ENCODE assay signal across 19 mouse cellular contexts in genomic region chr10:128221533-128222286, GRCm38 (mm10). TPM values are rescaled to one million over a fixed set of nuclear protein-coding genes. Genes with fewer than 3 reads are reported as not detected.
A peak's percentile ranks its signal among the peaks of the same experiment; 100 is the strongest.
DNase-seq lines count a peak whose midpoint lies in the region; ATAC-seq and TF ChIP-seq lines count a peak whose summit lies in the region.
"Had no signal": no experiment of that assay in that cellular context is flagged by ENCODE, and none has a peak within 500 bp of the region (broad histone marks: within the 10 kb centered on the region; RNA-seq: fewer than 3 reads in every experiment).

No protein-coding gene starts in this region.

- no peaks in the 10 kb centered on the region for H3K79me2 ChIP-seq in MEL (ENCODE audit: control insufficient read depth, insufficient read depth, low read length, poor library complexity)

- WGBS in neural tube, embryonic 11.5 days = 58% methylated on average over 16 of the region's 16 CpGs
- 62% methylated on average over 16 of the region's 16 CpGs for WGBS in limb, embryonic 10.5 days

- DNase-seq in gastrocnemius, adult 2 months = no peak
- no peak for DNase-seq in gastrocnemius, postnatal 10 days
- no peak for DNase-seq in neural tube, embryonic 11.5 days (ENCODE audit: low spot score)
- no peak for DNase-seq in neural tube, embryonic 10.5 days (ENCODE audit: extremely low spot score, low spot score)
- no peak for DNase-seq in MEL (ENCODE audit: low read depth, low spot score)
- DNase-seq in layer of hippocampus, adult 18-20 months (ENCODE audit: low spot score in 2 of 2) = no peak
- DNase-seq in limb, embryonic 10.5 days (ENCODE audit: low spot score) = no peak
- DNase-seq: cerebellum, adult 9-11 months; kidney, adult 8-10 months; liver, postnatal 0 days had no signal

- intact Hi-C loops in gastrocnemius, adult 2 months (cut with DNase I) = no loop called here

- no peak for ATAC-seq in neural tube, embryonic 11.5 days (ENCODE audit: insufficient read depth, low FRiP score, low TSS enrichment)
- ATAC-seq: liver, postnatal 0 days; midbrain, embryonic 15.5 days had no signal

- TF ChIP-seq RAD21 in MEL (IDR thresholded peaks at IDR 0.05; ENCODE audit: low read depth, low read length) = no peak

- H3K4me2 ChIP-seq in neural tube, embryonic 11.5 days (ENCODE audit: low read depth) = no peak overlapping the region
- H3K4me2 ChIP-seq: hindbrain, embryonic 15.5 days; limb, embryonic 12.5 days; midbrain, embryonic 15.5 days; neural tube, embryonic 13.5 days; stomach, embryonic 15.5 days had no signal

- no peak overlapping the region for H3K27ac ChIP-seq in gastrocnemius, adult 2 months
- no peak overlapping the region for H3K27ac ChIP-seq in neural tube, embryonic 11.5 days (ENCODE audit: low read depth, low read length)
- no peak overlapping the region for H3K27ac ChIP-seq in MEL (ENCODE audit: control insufficient read depth, low read depth, low read length)
- H3K27ac ChIP-seq in limb, embryonic 10.5 days = no peak overlapping the region
- H3K27ac ChIP-seq: hindbrain, embryonic 15.5 days; limb, embryonic 12.5 days; midbrain, embryonic 15.5 days; neural tube, embryonic 13.5 days; stomach, embryonic 15.5 days had no signal

- no peaks in the 10 kb centered on the region for H3K27me3 ChIP-seq in neural tube, embryonic 11.5 days (ENCODE audit: control insufficient read depth, insufficient read depth, low read length)
- H3K27me3 ChIP-seq in MEL (ENCODE audit: control insufficient read depth in 1 of 2, insufficient read depth in 2 of 2, low read length in 2 of 2) = no peaks in the 10 kb centered on the region
- no peaks in the 10 kb centered on the region for H3K27me3 ChIP-seq in limb, embryonic 10.5 days (ENCODE audit: low read depth, poor library complexity, severe bottlenecking)
- H3K27me3 ChIP-seq: hindbrain, embryonic 15.5 days; midbrain, embryonic 15.5 days; neural tube, embryonic 13.5 days; stomach, embryonic 15.5 days had no signal

- TF ChIP-seq POLR2A in MEL (IDR thresholded peaks at IDR 0.05; ENCODE audit: control insufficient read depth in 1 of 2, insufficient read depth in 1 of 2, low read depth in 1 of 2, low read length in 2 of 2, poor library complexity in 1 of 2) = no peak

- no peaks in the 10 kb centered on the region for H3K36me3 ChIP-seq in neural tube, embryonic 11.5 days (ENCODE audit: control insufficient read depth, insufficient read depth, low read length)
- peaks cover 0 to 10% of the 10 kb centered on the region in 2 experiments; a peak in 2 of 4 replicates for H3K36me3 ChIP-seq in MEL (ENCODE audit: control insufficient read depth in 1 of 2, insufficient read depth in 2 of 2, low read length in 2 of 2)
- H3K36me3 ChIP-seq in limb, embryonic 10.5 days = no peaks in the 10 kb centered on the region
- H3K36me3 ChIP-seq: hindbrain, embryonic 15.5 days; limb, embryonic 12.5 days; midbrain, embryonic 15.5 days; neural tube, embryonic 13.5 days; stomach, embryonic 15.5 days had no signal

- no peaks in the 10 kb centered on the region for H3K4me1 ChIP-seq in neural tube, embryonic 11.5 days (ENCODE audit: control insufficient read depth, insufficient read depth, low read length)
- H3K4me1 ChIP-seq in MEL (ENCODE audit: control insufficient read depth in 1 of 2, insufficient read depth in 2 of 2, low read length in 2 of 2) = peaks cover 4 to 18% of the 10 kb centered on the region in 2 experiments
- H3K4me1 ChIP-seq in limb, embryonic 10.5 days = peaks cover 26% of the 10 kb centered on the region
- H3K4me1 ChIP-seq: hindbrain, embryonic 15.5 days; midbrain, embryonic 15.5 days; neural tube, embryonic 13.5 days had no signal

- TF ChIP-seq CTCF in gastrocnemius, adult 2 months (IDR thresholded peaks at IDR 0.05) = peak; percentile 24; the same call in 1 of the 2 replicates
- TF ChIP-seq CTCF in MEL (IDR thresholded peaks at IDR 0.05 in 2 of 3, conservative IDR thresholded peaks at IDR 0.05 in 1 of 3; ENCODE audit: control insufficient read depth in 1 of 3, insufficient read depth in 1 of 3, low read depth in 2 of 3, low read length in 3 of 3, poor library complexity in 1 of 3, severe bottlenecking in 1 of 3) = peak in 2 of 3 experiments; percentile 13 to 16; a peak in 1 of 6 replicates

- no peaks in the 10 kb centered on the region for H3K9me3 ChIP-seq in neural tube, embryonic 11.5 days (ENCODE audit: control insufficient read depth, low read length)
- H3K9me3 ChIP-seq in MEL (replicated peaks; ENCODE audit: insufficient read depth, low read length) = no peaks in the 10 kb centered on the region
- H3K9me3 ChIP-seq in limb, embryonic 10.5 days (replicated peaks) = no peaks in the 10 kb centered on the region
- H3K9me3 ChIP-seq: hindbrain, embryonic 15.5 days; limb, embryonic 12.5 days; midbrain, embryonic 15.5 days; neural tube, embryonic 13.5 days; stomach, embryonic 15.5 days had no signal

- no peak for TF ChIP-seq EP300 in MEL (IDR thresholded peaks at IDR 0.05; ENCODE audit: low read depth in 1 of 2, low read length in 2 of 2)

- H3K4me3 ChIP-seq in gastrocnemius, adult 2 months = no peak overlapping the region
- no peak overlapping the region for H3K4me3 ChIP-seq in neural tube, embryonic 11.5 days (ENCODE audit: low read depth, low read length)
- no peak overlapping the region for H3K4me3 ChIP-seq in MEL (ENCODE audit: control insufficient read depth in 1 of 2, insufficient read depth in 1 of 2, low read depth in 2 of 2, low read length in 2 of 2)
- H3K4me3 ChIP-seq in limb, embryonic 10.5 days = no peak overlapping the region
- H3K4me3 ChIP-seq: hindbrain, embryonic 15.5 days; limb, embryonic 12.5 days; midbrain, embryonic 15.5 days; neural tube, embryonic 13.5 days; stomach, embryonic 15.5 days had no signal

- 0 out of 2 replicates have a peak overlapping the region, but pooled peaks have one; percentile 22 for H3K9ac ChIP-seq in neural tube, embryonic 11.5 days (ENCODE audit: low read length)
- H3K9ac ChIP-seq in MEL (ENCODE audit: control insufficient read depth, low read depth, low read length, poor library complexity, severe bottlenecking) = no peak overlapping the region
- H3K9ac ChIP-seq: hindbrain, embryonic 15.5 days; limb, embryonic 12.5 days; liver, postnatal 0 days; midbrain, embryonic 15.5 days; neural tube, embryonic 13.5 days; stomach, embryonic 15.5 days had no signal

TF ChIP-seq in MEL, 35 proteins besides CTCF, POLR2A, EP300 and RAD21:
- TF ChIP-seq RCOR1 (IDR thresholded peaks at IDR 0.05; ENCODE audit: low read depth, low read length) (no peak), HCFC1 (IDR thresholded peaks at IDR 0.05; ENCODE audit: low read depth, low read length) (no peak), SMC3 (IDR thresholded peaks at IDR 0.05; ENCODE audit: low read depth, low read length) (peak; percentile 9; the same call in 1 of the 2 replicates), ZNF384 (IDR thresholded peaks at IDR 0.05; ENCODE audit: low read depth, low read length) (peak; percentile 67)

RNA-seq across cellular contexts. Expression of gene Mip, which starts 3.9 kb away (rescaled TPM):
- total RNA-seq in gastrocnemius, adult 2 months (2021) = not detected
- not detected for total RNA-seq in gastrocnemius, postnatal 10 days (2021)
- not detected in 2 replicates for polyA plus RNA-seq in neural tube, embryonic 11.5 days (2014; fragmentation: Nextera tagmentation; extraction: Ambion mirVana)
- not detected in 2 replicates for total RNA-seq in MEL (2012; rRNA removed)
- polyA plus RNA-seq in MEL (2012; ENCODE audit: insufficient read depth in 1 of 2, insufficient read length in 2 of 2, low read depth in 1 of 2, low replicate concordance in 2 of 2, missing spikeins in 1 of 2) = under 1 TPM in 1 of 2 experiments, not detected in 1; 0.04 TPM
- total RNA-seq in layer of hippocampus, adult 18-20 months (2021) = not detected
- 0.08 and 0.33 TPM in 2 replicates for polyA plus RNA-seq in limb, embryonic 10.5 days (2016; fragmentation: Nextera tagmentation; extraction: Ambion mirVana)
- total RNA-seq: gastrocnemius, postnatal 4 days; layer of hippocampus, postnatal 25 days had no signal
- polyA plus RNA-seq: embryonic facial prominence, embryonic 11.5 days; heart, embryonic 16.5 days; hindbrain, embryonic 15.5 days; liver, postnatal 0 days; neural tube, embryonic 13.5 days; stomach, embryonic 15.5 days had no signal

RNA-seq across cellular contexts. Expression of gene Spryd4, which starts 10.1 kb away (rescaled TPM):
- total RNA-seq in gastrocnemius, adult 2 months (2021) = 10 to 100 TPM; 29.5 to 36.4 TPM
- total RNA-seq in gastrocnemius, postnatal 10 days (2021) = 10 to 100 TPM; 36.9 to 37.7 TPM
- 26.2 and 28.0 TPM in 2 replicates for polyA plus RNA-seq in neural tube, embryonic 11.5 days (2014; fragmentation: Nextera tagmentation; extraction: Ambion mirVana)
- total RNA-seq in MEL (2012; rRNA removed) = 13.8 and 17.2 TPM in 2 replicates
- 10 to 100 TPM in 1 of 2 experiments, not detected in 1; 19.6 TPM for polyA plus RNA-seq in MEL (2012; ENCODE audit: insufficient read depth in 1 of 2, insufficient read length in 2 of 2, low read depth in 1 of 2, low replicate concordance in 2 of 2, missing spikeins in 1 of 2)
- 10 to 100 TPM; 10.1 to 10.2 TPM for total RNA-seq in layer of hippocampus, adult 18-20 months (2021)
- polyA plus RNA-seq in limb, embryonic 10.5 days (2016; fragmentation: Nextera tagmentation; extraction: Ambion mirVana) = 33.3 and 34.4 TPM in 2 replicates

RNA-seq across cellular contexts. Expression of gene Timeless, which starts 10.2 kb away (rescaled TPM):
- total RNA-seq in gastrocnemius, adult 2 months (2021) = 1 to 10 TPM; 1.8 to 2.5 TPM
- 1 to 10 TPM; 7.5 to 8.8 TPM for total RNA-seq in gastrocnemius, postnatal 10 days (2021)
- polyA plus RNA-seq in neural tube, embryonic 11.5 days (2014; fragmentation: Nextera tagmentation; extraction: Ambion mirVana) = 58.7 and 61.2 TPM in 2 replicates
- total RNA-seq in MEL (2012; rRNA removed) = 49.3 and 50.2 TPM in 2 replicates
- 100 to 1,000 TPM in 1 of 2 experiments, 10 to 100 TPM in 1; 89.8 to 627 TPM for polyA plus RNA-seq in MEL (2012; ENCODE audit: insufficient read depth in 1 of 2, insufficient read length in 2 of 2, low read depth in 1 of 2, low replicate concordance in 2 of 2, missing spikeins in 1 of 2)
- 1 to 10 TPM; 4.1 to 4.6 TPM for total RNA-seq in layer of hippocampus, adult 18-20 months (2021)
- polyA plus RNA-seq in limb, embryonic 10.5 days (2016; fragmentation: Nextera tagmentation; extraction: Ambion mirVana) = 127 and 135 TPM in 2 replicates

RNA-seq across cellular contexts. Expression of gene Gls2, which starts 27.5 kb away (rescaled TPM):
- total RNA-seq in gastrocnemius, adult 2 months (2021) = under 1 TPM; 0.59 to 0.67 TPM
- total RNA-seq in gastrocnemius, postnatal 10 days (2021) = 1 to 10 TPM; 1.1 to 1.4 TPM
- polyA plus RNA-seq in neural tube, embryonic 11.5 days (2014; fragmentation: Nextera tagmentation; extraction: Ambion mirVana) = 1.2 and 1.5 TPM in 2 replicates
- 11.8 and 15.6 TPM in 2 replicates for total RNA-seq in MEL (2012; rRNA removed)
- polyA plus RNA-seq in MEL (2012; ENCODE audit: insufficient read depth in 1 of 2, insufficient read length in 2 of 2, low read depth in 1 of 2, low replicate concordance in 2 of 2, missing spikeins in 1 of 2) = 10 to 100 TPM in 1 of 2 experiments, not detected in 1; 17.8 TPM
- total RNA-seq in layer of hippocampus, adult 18-20 months (2021) = 10 to 100 TPM; 19.6 to 19.7 TPM
- 1.7 and 1.9 TPM in 2 replicates for polyA plus RNA-seq in limb, embryonic 10.5 days (2016; fragmentation: Nextera tagmentation; extraction: Ambion mirVana)

RNA-seq across cellular contexts. Expression of gene Apon, which starts 32.2 kb away (rescaled TPM):
- total RNA-seq in gastrocnemius, adult 2 months (2021) = not detected
- under 1 TPM; 0.14 to 0.20 TPM for total RNA-seq in gastrocnemius, postnatal 10 days (2021)
- polyA plus RNA-seq in neural tube, embryonic 11.5 days (2014; fragmentation: Nextera tagmentation; extraction: Ambion mirVana) = 0.99 TPM in 1 of 2 replicates, not detected in the other
- total RNA-seq in MEL (2012; rRNA removed) = 0.27 and 0.46 TPM in 2 replicates
- polyA plus RNA-seq in MEL (2012; ENCODE audit: insufficient read depth in 1 of 2, insufficient read length in 2 of 2, low read depth in 1 of 2, low replicate concordance in 2 of 2, missing spikeins in 1 of 2) = under 1 TPM in 1 of 2 experiments, not detected in 1; 0.46 TPM
- total RNA-seq in layer of hippocampus, adult 18-20 months (2021) = not detected
- 0.87 and 0.90 TPM in 2 replicates for polyA plus RNA-seq in limb, embryonic 10.5 days (2016; fragmentation: Nextera tagmentation; extraction: Ambion mirVana)
- total RNA-seq: layer of hippocampus, postnatal 25 days had no signal
- polyA plus RNA-seq: heart, embryonic 16.5 days; midbrain, embryonic 15.5 days had no signal
